Mouse (Mus musculus): ENCODE results near the gene Btbd11.
"Not testable (repeated sequence)": the region's sequence is repeated elsewhere in the genome, so short reads cannot be mapped to it uniquely, and the experiment has no call there.

The Btbd11 gene

GRCm38 (mm10) chr10:85651706-85652105 lies 265.1 kb downstream of the Btbd11 start:
- DNase-seq (ENCODE audit: low read depth, low spot score) = peak; percentile 47

GRCm38 (mm10) chr10:85655881-85656280 lies 269.3 kb downstream of the Btbd11 start:
- DNase-seq (ENCODE audit: low read depth, low spot score) = no peak

GRCm38 (mm10) chr10:85657886-85658285 lies 271.3 kb downstream of the Btbd11 start:
- DNase-seq (ENCODE audit: low read depth, low spot score) = no peak

GRCm38 (mm10) chr10:85673512-85673921 lies 286.9 kb downstream of the Btbd11 start:
- DNase-seq (ENCODE audit: low read depth, low spot score) = no peak

- DNase-seq (ENCODE audit: low read depth, low spot score) = peak; percentile 48
Observed at GRCm38 (mm10) chr10:85678635-85679034, 292.0 kb downstream of the Btbd11 start.

GRCm38 (mm10) chr10:85682446-85682845 lies 295.8 kb downstream of the Btbd11 start:
- no peak for DNase-seq (ENCODE audit: low read depth, low spot score)

- not testable (repeated sequence) for DNase-seq (ENCODE audit: low read depth, low spot score)
Observed at GRCm38 (mm10) chr10:85694429-85694828, 307.8 kb downstream of the Btbd11 start.

GRCm38 (mm10) chr10:85699721-85700120 lies 313.1 kb downstream of the Btbd11 start:
- no peak for DNase-seq (ENCODE audit: low read depth, low spot score)

GRCm38 (mm10) chr10:85709790-85710189 lies 323.2 kb downstream of the Btbd11 start:
- not testable (repeated sequence) for DNase-seq (ENCODE audit: low read depth, low spot score)

All from A20 (cell line).